Mouse (Mus musculus) kidney, postnatal 0 days (tissue): ENCODE measurements around the gene Gm12184. TPM values are rescaled to one million over a fixed set of nuclear protein-coding genes. Genes with fewer than 3 reads are reported as not detected.
A peak's percentile ranks its signal among the peaks of the same experiment; 100 is the strongest.

Source experiments
- ATAC-seq: fragments of 200-750 bp; cut with Nextera tagmentation; replicated peaks from 2 replicates; pipeline ENCODE4 v1.8.0; 2017; ENCODE audit warnings: low read depth, moderate number of reproducible peaks, moderate TSS enrichment, moderate library complexity; ENCODE audit not compliant: low FRiP score
- DNase-seq: peaks from one replicate; pipeline ENCODE4 v3.0.0-alpha.2; 2016; ENCODE audit warnings: low spot score
- H3K27ac ChIP-seq: fragments of 300-500 bp; sonication (generic); 2 replicates; pipeline ENCODE4 v1.5.1; 2014; ENCODE audit warnings: mild to moderate bottlenecking
- H3K27me3 ChIP-seq: fragments of 300-500 bp; sonication (generic); 2 replicates; pipeline ENCODE4 v1.6.1; 2014; ENCODE audit warnings: low read length, mixed read lengths; ENCODE audit not compliant: insufficient read depth
- H3K36me3 ChIP-seq: fragments of 300-500 bp; sonication (generic); 2 replicates; pipeline ENCODE4 v1.6.1; 2014; ENCODE audit warnings: low read length, mixed read lengths; ENCODE audit not compliant: insufficient read depth
- H3K4me1 ChIP-seq: fragments of 300-500 bp; sonication (generic); replicated peaks from 2 replicates; pipeline ENCODE4 v1.6.1; 2014; ENCODE audit warnings: antibody characterized with exemption, low read length, mixed read lengths; ENCODE audit not compliant: insufficient read depth
- H3K4me2 ChIP-seq: fragments of 300-500 bp; sonication (generic); 2 replicates; pipeline ENCODE4 v1.6.1; 2014; ENCODE audit warnings: mild to moderate bottlenecking, low read length, moderate library complexity, mixed read lengths
- H3K4me3 ChIP-seq: fragments of 300-500 bp; sonication (generic); replicated peaks from 2 replicates; pipeline ENCODE4 v1.5.1; 2014; ENCODE audit warnings: low read depth, low read length
- H3K9ac ChIP-seq: fragments of 300-500 bp; sonication (generic); 2 replicates; pipeline ENCODE4 v1.6.1; 2014; ENCODE audit warnings: low read depth, low read length
- H3K9me3 ChIP-seq: fragments of 300-500 bp; sonication (generic); replicated peaks from 2 replicates; pipeline ENCODE4 v1.6.1; 2016; ENCODE audit warnings: low read length, inconsistent platforms, mixed read lengths
- CTCF ChIP-seq: IDR thresholded peaks from 2 replicates; pipeline ENCODE4 v1.5.1; 2016; ENCODE audit warnings: antibody characterized with exemption, low read depth, mild to moderate bottlenecking, moderate library complexity
- WGBS: fragments of 180-500 bp; shearing (Covaris S2); extraction: QIAGEN DNeasy Blood & Tissue Kit; methylation state at CpG from one replicate; pipeline ENCODE4 v1.1.7; 2014; 5-methylcytosine and 5-hydroxymethylcytosine counted together
- polyA plus RNA-seq: library from polyadenylated mRNA; unstranded; fragments of >200 nt; fragmentation: Nextera tagmentation; extraction: Ambion mirVana; gene quantifications from 2 replicates; pipeline ENCODE4 v1.2.1, GENCODE M21; 2015

Gene Gm12184
- polyA plus RNA-seq, 1 experiment from 2014 or later: 10.3 TPM

DNA sequence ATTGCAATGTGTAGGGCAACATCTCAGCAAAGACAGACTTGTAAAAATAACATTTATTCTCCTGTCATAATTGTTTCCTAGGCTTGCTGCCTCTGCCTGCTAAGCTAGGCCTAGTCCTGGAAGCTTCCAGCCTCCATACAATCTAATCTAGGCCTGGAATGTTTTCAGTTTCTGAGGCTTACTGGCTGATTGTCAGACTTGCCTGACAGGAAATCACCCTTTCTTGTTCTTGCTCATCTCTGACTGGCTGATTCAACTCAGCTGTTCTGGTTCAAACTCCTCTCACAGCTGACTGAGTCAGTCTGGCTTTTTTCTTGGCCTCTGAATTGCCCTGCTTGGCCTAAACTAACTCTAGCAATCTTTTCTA lies 6.2 kb downstream of the Gm12184 start:
- ATAC-seq (no peak), DNase-seq (no peak)
- Histone ChIP-seq H3K4me1 (peaks cover 7% of the 10 kb centered on the region; the same call in 1 of the 2 replicates), H3K9me3 (no peaks in the 10 kb centered on the region), H3K27me3 (no peaks in the 10 kb centered on the region), H3K36me3 (0 out of 2 replicates have a peak, but pooled peaks cover 3% of the 10 kb centered on the region), H3K4me3 (no peak overlapping the region), H3K27ac (no peak overlapping the region), H3K4me2 (no peak overlapping the region), H3K9ac (no peak overlapping the region)
- TF ChIP-seq CTCF: no peak

GRCm38 (mm10) chr11:48819614-48820307 lies 6.7 kb downstream of the Gm12184 start:
- no peaks in the 10 kb centered on the region for H3K9me3 ChIP-seq
- no peaks in the 10 kb centered on the region for H3K27me3 ChIP-seq
- no peak overlapping the region for H3K9ac ChIP-seq
- 78% methylated on average over 7 of the region's 7 CpGs for WGBS
- no peak overlapping the region for H3K4me2 ChIP-seq
- H3K36me3 ChIP-seq: 0 out of 2 replicates have a peak, but pooled peaks cover 7% of the 10 kb centered on the region
- TF ChIP-seq CTCF: no peak
- ATAC-seq (no peak), DNase-seq (no peak)
- no peak overlapping the region for H3K4me3 ChIP-seq
- peaks cover 12% of the 10 kb centered on the region for H3K4me1 ChIP-seq
- no peak overlapping the region for H3K27ac ChIP-seq

- Histone ChIP-seq H3K27ac (0 out of 2 replicates have a peak overlapping the region, but pooled peaks have one; percentile 96), H3K4me3 (peak overlapping the region; percentile 77), H3K9me3 (no peaks in the 10 kb centered on the region), H3K9ac (peak overlapping the region; percentile 93; the same call in 1 of the 2 replicates), H3K36me3 (0 out of 2 replicates have a peak, but pooled peaks cover 7% of the 10 kb centered on the region), H3K4me1 (peaks cover 18% of the 10 kb centered on the region), H3K27me3 (no peaks in the 10 kb centered on the region), H3K4me2 (peak overlapping the region; percentile 68)
- no peak for ATAC-seq
- under 1% methylated on average over 16 of the region's 16 CpGs for WGBS
- no peak for TF ChIP-seq CTCF
- peak; percentile 92 for DNase-seq
Observed at GRCm38 (mm10) chr11:48818346-48818745, 8.1 kb downstream of the Gm12184 start.

DNA sequence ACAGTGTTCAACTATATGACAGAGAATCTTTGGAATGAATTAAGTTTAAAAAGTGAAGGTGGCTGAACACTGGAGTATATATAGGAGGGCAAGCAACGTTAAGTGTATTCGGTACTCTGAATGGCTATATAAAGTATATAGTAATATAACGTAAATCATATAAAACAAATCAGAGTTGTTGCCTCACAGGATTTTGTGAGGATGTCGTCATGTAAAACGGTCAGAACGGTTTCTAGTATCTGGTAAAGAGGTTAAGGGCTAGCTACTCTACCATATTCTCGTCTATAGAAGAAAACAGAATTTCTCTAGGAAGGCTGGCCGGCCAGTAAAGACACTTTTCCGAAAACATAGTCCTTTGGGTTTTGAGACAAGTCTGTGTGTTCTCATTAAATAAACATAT lies 8.7 kb downstream of the Gm12184 start:
- peak overlapping the region; percentile 93; the same call in 1 of the 2 replicates for H3K9ac ChIP-seq
- H3K4me3 ChIP-seq: peak overlapping the region; percentile 77
- H3K4me1 ChIP-seq: peaks cover 18% of the 10 kb centered on the region
- H3K27me3 ChIP-seq: no peaks in the 10 kb centered on the region
- DNase-seq (peak; percentile 48), ATAC-seq (no peak)
- TF ChIP-seq CTCF: no peak
- H3K9me3 ChIP-seq: no peaks in the 10 kb centered on the region
- 0 out of 2 replicates have a peak, but pooled peaks cover 7% of the 10 kb centered on the region for H3K36me3 ChIP-seq
- H3K4me2 ChIP-seq: peak overlapping the region; percentile 68
- 6% methylated on average over 9 of the region's 9 CpGs for WGBS
- H3K27ac ChIP-seq: peak overlapping the region; percentile 96

DNA sequence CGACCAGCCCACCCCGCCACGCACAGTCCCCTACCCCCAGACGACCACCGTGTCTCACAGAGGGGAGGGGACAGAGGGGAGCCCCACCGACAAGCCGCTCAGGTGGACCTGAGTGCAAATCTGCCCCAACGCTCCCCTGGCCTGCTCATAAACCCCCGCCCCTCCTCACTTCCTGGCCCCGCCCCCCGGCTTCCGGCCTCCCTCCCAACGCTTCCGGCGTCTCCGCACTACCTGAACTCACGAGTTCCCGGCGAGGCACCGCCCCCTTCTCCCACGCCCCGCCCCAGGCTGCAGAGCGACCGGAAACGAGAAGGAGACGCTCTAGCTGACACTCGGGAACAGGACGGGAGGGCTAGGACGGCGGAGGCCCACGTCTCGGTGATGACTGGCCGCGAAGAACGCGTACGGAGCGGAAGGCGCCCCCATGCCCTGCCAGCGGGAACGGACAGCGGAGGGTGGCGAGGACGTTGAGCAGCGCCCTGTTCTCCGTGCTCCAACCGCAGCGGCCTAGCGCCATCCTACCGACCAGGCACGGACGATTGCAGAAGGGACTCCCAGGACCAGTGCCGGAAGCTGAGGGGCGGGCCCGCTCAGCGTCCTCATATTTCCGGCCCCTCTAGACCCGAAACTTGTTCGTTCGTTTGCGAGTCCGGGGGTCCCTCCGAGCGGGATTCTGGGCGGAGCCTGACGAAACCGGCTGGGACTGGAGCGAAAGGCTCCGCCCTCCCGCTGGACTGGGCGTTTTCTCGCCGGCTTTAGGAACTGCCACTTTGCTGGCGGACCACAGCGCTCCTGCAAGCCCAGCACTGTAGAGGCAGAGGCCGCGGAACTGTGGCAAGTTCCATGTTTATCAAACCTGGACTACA lies 9.4 kb downstream of the Gm12184 start, which contains the start of gene Trim41:
Trim41 (minus strand) TSS at position 554 of the 866 bp plus-strand sequence.
- no peaks in the 10 kb centered on the region for H3K27me3 ChIP-seq
- peak within 1 kb of the TSS; percentile 68 for H3K4me2 ChIP-seq
- WGBS: under 1% methylated on average over 71 of the region's 77 CpGs
- peaks cover 11% of the 10 kb centered on the region; the same call in 1 of the 2 replicates for H3K36me3 ChIP-seq
- H3K4me3 ChIP-seq: peak within 1 kb of the TSS; percentile 77
- H3K9me3 ChIP-seq: no peaks in the 10 kb centered on the region
- peak within 1 kb of the TSS; percentile 96 for H3K27ac ChIP-seq
- H3K4me1 ChIP-seq: peaks cover 18% of the 10 kb centered on the region
- peak; percentile 22; the same call in 1 of the 2 replicates for TF ChIP-seq CTCF
- ATAC-seq (peak; percentile 96), DNase-seq (peak; percentile 98)
- H3K9ac ChIP-seq: peak within 1 kb of the TSS; percentile 93

DNA sequence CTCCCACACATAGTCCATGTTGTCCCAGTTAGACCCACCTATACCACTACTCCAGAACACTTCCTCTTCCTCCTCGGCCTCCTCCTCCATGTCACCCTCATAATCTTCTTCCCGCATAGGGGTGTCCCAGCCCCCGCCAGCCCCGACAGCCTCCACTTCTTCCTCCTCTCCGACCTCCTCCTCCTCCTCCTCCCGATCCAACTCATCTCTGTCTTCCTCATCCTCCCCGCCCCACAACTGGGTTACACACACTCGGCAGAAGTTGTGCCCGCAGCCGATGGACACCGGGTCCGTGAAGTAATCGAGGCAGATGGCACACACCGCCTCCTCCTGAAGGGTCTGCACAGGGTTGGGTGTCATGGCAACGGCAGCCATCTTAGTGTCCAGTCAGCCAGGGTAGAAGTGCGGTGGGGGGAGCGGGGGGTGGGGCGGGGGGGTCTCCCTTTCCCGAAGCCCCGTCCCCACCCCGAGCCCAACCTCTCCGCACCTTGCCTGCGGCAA lies 10.1 kb downstream of the Gm12184 start:
- peak; percentile 60 for ATAC-seq
- TF ChIP-seq CTCF: no peak
- peak; percentile 71 for DNase-seq
- Histone ChIP-seq H3K27me3 (no peaks in the 10 kb centered on the region), H3K27ac (peak overlapping the region; percentile 96), H3K4me3 (peak overlapping the region; percentile 77), H3K9me3 (no peaks in the 10 kb centered on the region), H3K4me2 (peak overlapping the region; percentile 68), H3K36me3 (peaks cover 18% of the 10 kb centered on the region; the same call in 1 of the 2 replicates), H3K9ac (peak overlapping the region; percentile 93), H3K4me1 (peaks cover 18% of the 10 kb centered on the region)
- WGBS: 1% methylated on average over 18 of the region's 23 CpGs
